Mouse (Mus musculus) megakaryocyte, embryonic 14.5 days (primary cell): ENCODE measurements around the gene Cog5.

Experiments used
- FLI1 ChIP-seq: IDR thresholded peaks from 2 replicates; pipeline ENCODE4 v1.6.1; 2012; ENCODE audit warnings: low read length, inconsistent platforms, mixed read lengths
- GATA1 ChIP-seq: IDR thresholded peaks from 3 replicates; pipeline ENCODE4 v1.6.1; 2012; ENCODE audit warnings: mixed read lengths, low read length, inconsistent platforms, borderline replicate concordance

DNA sequence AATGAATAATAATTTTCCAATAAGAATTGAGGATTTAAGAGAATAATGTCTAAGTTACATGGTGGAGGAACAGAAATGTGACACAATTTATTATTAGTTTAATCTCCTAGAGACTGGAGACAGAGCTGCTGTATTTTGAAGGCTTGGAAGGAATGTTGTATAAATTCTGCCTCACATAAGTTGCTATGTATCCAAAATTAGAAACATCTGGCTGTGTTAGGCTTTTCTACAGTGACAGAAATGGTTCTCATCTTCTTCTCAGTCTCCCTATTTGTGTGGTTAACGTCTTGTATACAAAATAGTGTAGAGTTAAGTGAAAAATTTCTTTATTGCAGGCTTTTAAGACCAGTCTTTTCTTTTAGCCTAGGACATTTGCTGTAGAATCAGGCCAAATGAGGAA, 52.9 kb downstream of the Cog5 start:
- no peak for TF ChIP-seq GATA1
- TF ChIP-seq FLI1 = no peak
